Mouse (Mus musculus) thymus, adult 2 months (tissue): Measurements from ENCODE around the gene Rprd1b.

Experiments
- CTCF ChIP-seq: fragments of 200-500 bp; IDR thresholded peaks from 2 replicates; pipeline ENCODE4 v1.5.1; 2012; ENCODE audit warnings: mild to moderate bottlenecking, control low read depth, low read length, moderate library complexity, borderline replicate concordance; ENCODE audit not compliant: control insufficient read depth, poor library complexity, insufficient read depth; ENCODE audit errors: extremely low read depth
- POLR2A ChIP-seq: fragments of 200-500 bp; IDR thresholded peaks from 2 replicates; pipeline ENCODE4 v1.6.1; 2012; ENCODE audit warnings: mild to moderate bottlenecking, low read length, control low read depth, moderate library complexity; ENCODE audit not compliant: control insufficient read depth, poor library complexity, insufficient read depth; ENCODE audit errors: extremely low read depth

GRCm38 (mm10) chr2:158040396-158040795, 12.1 kb downstream of the Rprd1b start:
- TF ChIP-seq CTCF (no peak), POLR2A (no peak)
